Mouse (Mus musculus) spleen, adult 2 months (tissue): ENCODE results near the gene Tsen54.

ENCODE experiments used
- CTCF ChIP-seq: fragments of 200-500 bp; IDR thresholded peaks from 2 replicates; pipeline ENCODE4 v1.5.1; 2011; ENCODE audit warnings: mild to moderate bottlenecking, inconsistent platforms; ENCODE audit not compliant: insufficient read depth, insufficient read length, insufficient replicate concordance; ENCODE audit errors: extremely low read depth
- POLR2A ChIP-seq: fragments of 200-500 bp; IDR thresholded peaks from 2 replicates; pipeline ENCODE4 v1.6.1; 2011; ENCODE audit warnings: low read depth, low read length, inconsistent platforms

- TF ChIP-seq CTCF (no peak), POLR2A (no peak)
Measured at GRCm38 (mm10) chr11:115829036-115829435, 14.5 kb downstream of the Tsen54 start.
